Mouse (Mus musculus): ENCODE data around the gene Kdm5c. TPM values are rescaled to one million over a fixed set of nuclear protein-coding genes. Genes with fewer than 3 reads are reported as not detected.
"Not testable (repeated sequence)": the region's sequence is repeated elsewhere in the genome, so short reads cannot be mapped to it uniquely, and the experiment has no call there.

The Kdm5c gene
- polyA plus RNA-seq, 1 experiment from 2014 or later: 13.8 TPM

GRCm38 (mm10) chrX:152222226-152222625 lies 10.6 kb upstream of the Kdm5c start:
- H3K27me3 ChIP-seq (ENCODE audit: control insufficient read depth, insufficient read depth, low read length): no peaks in the 10 kb centered on the region
- no peak overlapping the region for H3K4me2 ChIP-seq (replicated peaks; ENCODE audit: low read depth)
- no peak overlapping the region for H3K4me3 ChIP-seq (ENCODE audit: low read depth, low read length)
- no peak for ATAC-seq (ENCODE audit: low FRiP score, low TSS enrichment)
- H3K9ac ChIP-seq (ENCODE audit: low read length): no peak overlapping the region
- TF ChIP-seq CTCF (IDR thresholded peaks at IDR 0.05; ENCODE audit: low read depth): no peak
- no peak for TF ChIP-seq EP300 (optimal IDR thresholded peaks at IDR 0.05)
- H3K36me3 ChIP-seq (ENCODE audit: control insufficient read depth, insufficient read depth, low read length): no peaks in the 10 kb centered on the region
- no peak for DNase-seq (ENCODE audit: low spot score)
- no peak overlapping the region for H3K27ac ChIP-seq (replicated peaks)
- no peaks in the 10 kb centered on the region for H3K9me3 ChIP-seq (ENCODE audit: control insufficient read depth, low read length)
- H3K4me1 ChIP-seq (replicated peaks; ENCODE audit: control insufficient read depth, insufficient read depth): no peaks in the 10 kb centered on the region
- 58% methylated on average over 9 of the region's 9 CpGs for WGBS

- Histone ChIP-seq H3K27ac (replicated peaks) (no peak overlapping the region), H3K9me3 (ENCODE audit: control insufficient read depth, low read length) (no peaks in the 10 kb centered on the region), H3K4me1 (replicated peaks; ENCODE audit: control insufficient read depth, insufficient read depth) (no peaks in the 10 kb centered on the region), H3K36me3 (ENCODE audit: control insufficient read depth, insufficient read depth, low read length) (no peaks in the 10 kb centered on the region), H3K9ac (ENCODE audit: low read length) (no peak overlapping the region), H3K4me2 (replicated peaks; ENCODE audit: low read depth) (no peak overlapping the region), H3K27me3 (ENCODE audit: control insufficient read depth, insufficient read depth, low read length) (no peaks in the 10 kb centered on the region), H3K4me3 (ENCODE audit: low read depth, low read length) (no peak overlapping the region)
- WGBS: 68% methylated on average over 6 of the region's 6 CpGs
- no peak for TF ChIP-seq EP300 (optimal IDR thresholded peaks at IDR 0.05)
- ATAC-seq (ENCODE audit: low FRiP score, low TSS enrichment) (no peak), DNase-seq (ENCODE audit: low spot score) (no peak)
These were observed 9.5 kb upstream of the Kdm5c start for GRCm38 (mm10) chrX:152223313-152223712.

- H3K9ac ChIP-seq (ENCODE audit: low read length): no peak overlapping the region
- TF ChIP-seq CTCF (IDR thresholded peaks at IDR 0.05; ENCODE audit: low read depth): no peak
- no peak for TF ChIP-seq EP300 (optimal IDR thresholded peaks at IDR 0.05)
- DNase-seq (ENCODE audit: low spot score) (no peak), ATAC-seq (ENCODE audit: low FRiP score, low TSS enrichment) (peak; percentile 32; the same call in 1 of the 2 replicates)
- H3K27me3 ChIP-seq (ENCODE audit: control insufficient read depth, insufficient read depth, low read length): no peaks in the 10 kb centered on the region
- H3K9me3 ChIP-seq (ENCODE audit: control insufficient read depth, low read length): no peaks in the 10 kb centered on the region
- no peaks in the 10 kb centered on the region for H3K4me1 ChIP-seq (replicated peaks; ENCODE audit: control insufficient read depth, insufficient read depth)
- no peak overlapping the region for H3K4me3 ChIP-seq (ENCODE audit: low read depth, low read length)
- 60% methylated on average over 5 of the region's 5 CpGs for WGBS
- H3K4me2 ChIP-seq (replicated peaks; ENCODE audit: low read depth): no peak overlapping the region
- no peak overlapping the region for H3K27ac ChIP-seq (replicated peaks)
- H3K36me3 ChIP-seq (ENCODE audit: control insufficient read depth, insufficient read depth, low read length): no peaks in the 10 kb centered on the region
These were observed 8.5 kb upstream of the Kdm5c start for GRCm38 (mm10) chrX:152224280-152224679.

GRCm38 (mm10) chrX:152234125-152234524 lies 1.3 kb downstream of the Kdm5c start:
- peak; percentile 72; the same call in 1 of the 2 replicates for ATAC-seq (ENCODE audit: low FRiP score, low TSS enrichment)
- TF ChIP-seq EP300 (optimal IDR thresholded peaks at IDR 0.05): no peak
- TF ChIP-seq CTCF (IDR thresholded peaks at IDR 0.05; ENCODE audit: low read depth): peak; percentile 16; the same call in 1 of the 2 replicates
- WGBS: 8% methylated on average over 3 of the region's 3 CpGs
- DNase-seq (ENCODE audit: low spot score): peak; percentile 26
- peak overlapping the region; percentile 90 for H3K4me3 ChIP-seq (ENCODE audit: low read depth, low read length)
- H3K27ac ChIP-seq (replicated peaks): peak overlapping the region; percentile 84; the same call in 1 of the 2 replicates
- no peaks in the 10 kb centered on the region for H3K36me3 ChIP-seq (ENCODE audit: control insufficient read depth, insufficient read depth, low read length)
- H3K9me3 ChIP-seq (ENCODE audit: control insufficient read depth, low read length): no peaks in the 10 kb centered on the region
- no peaks in the 10 kb centered on the region for H3K4me1 ChIP-seq (replicated peaks; ENCODE audit: control insufficient read depth, insufficient read depth)
- peak overlapping the region; percentile 97 for H3K9ac ChIP-seq (ENCODE audit: low read length)
- H3K4me2 ChIP-seq (replicated peaks; ENCODE audit: low read depth): peak overlapping the region; percentile 65
- no peaks in the 10 kb centered on the region for H3K27me3 ChIP-seq (ENCODE audit: control insufficient read depth, insufficient read depth, low read length)

GRCm38 (mm10) chrX:152235758-152236157 lies 2.9 kb downstream of the Kdm5c start:
- no peak for ATAC-seq (ENCODE audit: low FRiP score, low TSS enrichment)
- no peaks in the 10 kb centered on the region for H3K9me3 ChIP-seq (ENCODE audit: control insufficient read depth, low read length)
- H3K4me2 ChIP-seq (replicated peaks; ENCODE audit: low read depth): no peak overlapping the region
- no peaks in the 10 kb centered on the region for H3K27me3 ChIP-seq (ENCODE audit: control insufficient read depth, insufficient read depth, low read length)
- H3K4me1 ChIP-seq (replicated peaks; ENCODE audit: control insufficient read depth, insufficient read depth): no peaks in the 10 kb centered on the region
- 68% methylated on average over 2 of the region's 2 CpGs for WGBS
- DNase-seq (ENCODE audit: low spot score): no peak
- H3K36me3 ChIP-seq (ENCODE audit: control insufficient read depth, insufficient read depth, low read length): no peaks in the 10 kb centered on the region
- no peak overlapping the region for H3K4me3 ChIP-seq (ENCODE audit: low read depth, low read length)
- H3K27ac ChIP-seq (replicated peaks): no peak overlapping the region
- H3K9ac ChIP-seq (ENCODE audit: low read length): no peak overlapping the region
- TF ChIP-seq CTCF (IDR thresholded peaks at IDR 0.05; ENCODE audit: low read depth) (no peak), EP300 (optimal IDR thresholded peaks at IDR 0.05) (no peak)

- 75% methylated on average over 6 of the region's 6 CpGs for WGBS
- not testable (repeated sequence) for DNase-seq (ENCODE audit: low spot score); H3K4me3 ChIP-seq (ENCODE audit: low read depth, low read length)
These were observed 10.3 kb downstream of the Kdm5c start for GRCm38 (mm10) chrX:152243140-152243539.

More at GRCm38 (mm10) chrX:152243140-152243539, 10.3 kb downstream of the Kdm5c start:
- H3K4me2 ChIP-seq (replicated peaks; ENCODE audit: low read depth); H3K27ac ChIP-seq (replicated peaks); ATAC-seq (ENCODE audit: low FRiP score, low TSS enrichment); H3K27me3 ChIP-seq (ENCODE audit: control insufficient read depth, insufficient read depth, low read length); H3K9ac ChIP-seq (ENCODE audit: low read length); H3K9me3 ChIP-seq (ENCODE audit: control insufficient read depth, low read length); H3K4me1 ChIP-seq (replicated peaks; ENCODE audit: control insufficient read depth, insufficient read depth): not testable (repeated sequence)
- H3K36me3 ChIP-seq (ENCODE audit: control insufficient read depth, insufficient read depth, low read length): peaks cover 15% of the 10 kb centered on the region
- TF ChIP-seq CTCF (IDR thresholded peaks at IDR 0.05; ENCODE audit: low read depth): peak; percentile 44
